In genomic region chr5:117360228-117360515, GRCm38 (mm10) we compare ENCODE assay signal across 8 mouse cellular contexts. TPM values are rescaled to one million over a fixed set of nuclear protein-coding genes. Genes with fewer than 3 reads are reported as not detected.
DNase-seq lines count a peak whose midpoint lies in the region; ATAC-seq and TF ChIP-seq lines count a peak whose summit lies in the region.

No protein-coding gene starts in this region.

- H3K4me3 ChIP-seq in heart, embryonic 10.5 days = no peak overlapping the region; the same call in 1 of the 2 replicates
- H3K4me3 ChIP-seq in kidney, embryonic 14.5 days (ENCODE audit: low read length) = no peak overlapping the region
- H3K4me3 ChIP-seq in lung, postnatal 0 days (ENCODE audit: low read depth, low read length) = no peak overlapping the region

- TF ChIP-seq CTCF in lung, postnatal 0 days (IDR thresholded peaks at IDR 0.05) = no peak

- no peak overlapping the region; the same call in 1 of the 2 replicates for H3K9ac ChIP-seq in kidney, embryonic 14.5 days (ENCODE audit: low read depth, low read length)
- H3K9ac ChIP-seq in lung, postnatal 0 days (replicated peaks; ENCODE audit: low read depth) = no peak overlapping the region

- DNase-seq in heart, embryonic 10.5 days (ENCODE audit: low spot score) = no peak
- DNase-seq in heart, adult 9 months (ENCODE audit: low spot score in 2 of 2) = no peak
- peak; percentile 71 for DNase-seq in Muller cell, postnatal 12 days (ENCODE audit: inconsistent ontology term)
- peak; percentile 60 for DNase-seq in lung, postnatal 0 days (ENCODE audit: low spot score)
- no peak for DNase-seq in left cerebral cortex, adult 9 months (ENCODE audit: low spot score in 2 of 2)
- DNase-seq in thymus, postnatal 36 days = no peak

- peaks cover 72% of the 10 kb centered on the region for H3K4me1 ChIP-seq in heart, embryonic 10.5 days
- H3K4me1 ChIP-seq in kidney, embryonic 14.5 days (ENCODE audit: control insufficient read depth, insufficient read depth, low read length) = peaks cover 52% of the 10 kb centered on the region
- H3K4me1 ChIP-seq in lung, postnatal 0 days (ENCODE audit: insufficient read depth, low read depth, low read length) = peaks cover 31% of the 10 kb centered on the region

- peak overlapping the region; percentile 81; the same call in 1 of the 2 replicates for H3K27ac ChIP-seq in heart, embryonic 10.5 days
- peak overlapping the region; percentile 24 for H3K27ac ChIP-seq in kidney, embryonic 14.5 days (ENCODE audit: low read depth, low read length)
- peak overlapping the region; percentile 86 for H3K27ac ChIP-seq in lung, postnatal 0 days (ENCODE audit: low read length)

- H3K36me3 ChIP-seq in heart, embryonic 10.5 days = peaks cover 18% of the 10 kb centered on the region
- H3K36me3 ChIP-seq in kidney, embryonic 14.5 days (ENCODE audit: control insufficient read depth, insufficient read depth, low read length) = peaks cover 17% of the 10 kb centered on the region
- H3K36me3 ChIP-seq in lung, postnatal 0 days (ENCODE audit: insufficient read depth, low read length) = peaks cover 3% of the 10 kb centered on the region

- 36% methylated on average over 13 of the region's 13 CpGs for WGBS in heart, embryonic 10.5 days
- 41% methylated on average over 13 of the region's 13 CpGs for WGBS in kidney, embryonic 14.5 days
- WGBS in lung, postnatal 0 days = 58% methylated on average over 13 of the region's 13 CpGs

- H3K27me3 ChIP-seq in heart, embryonic 10.5 days (ENCODE audit: insufficient read depth, poor library complexity, severe bottlenecking) = no peaks in the 10 kb centered on the region
- H3K27me3 ChIP-seq in kidney, embryonic 14.5 days (ENCODE audit: control insufficient read depth, insufficient read depth, low read length) = no peaks in the 10 kb centered on the region
- no peaks in the 10 kb centered on the region for H3K27me3 ChIP-seq in lung, postnatal 0 days (replicated peaks; ENCODE audit: insufficient read depth, low read length)

- ATAC-seq in kidney, embryonic 14.5 days (ENCODE audit: low FRiP score, low TSS enrichment) = no peak
- peak; percentile 13 for ATAC-seq in lung, postnatal 0 days
- ATAC-seq in cerebellum, adult (ENCODE audit: insufficient number of reproducible peaks, low FRiP score, low TSS enrichment) = no peak

- peak overlapping the region; percentile 10; the same call in 1 of the 2 replicates for H3K4me2 ChIP-seq in kidney, embryonic 14.5 days (replicated peaks; ENCODE audit: low read depth, low read length)
- peak overlapping the region; percentile 15 for H3K4me2 ChIP-seq in lung, postnatal 0 days (replicated peaks; ENCODE audit: low read depth, low read length)

- no peaks in the 10 kb centered on the region for H3K9me3 ChIP-seq in heart, embryonic 10.5 days
- no peaks in the 10 kb centered on the region for H3K9me3 ChIP-seq in kidney, embryonic 14.5 days (ENCODE audit: control insufficient read depth, low read length)
- H3K9me3 ChIP-seq in lung, postnatal 0 days (ENCODE audit: low read length) = no peaks in the 10 kb centered on the region

- peak; percentile 47; the same call in 1 of the 2 replicates for TF ChIP-seq EP300 in lung, postnatal 0 days (IDR thresholded peaks at IDR 0.05)

RNA-seq across cellular contexts. Expression of gene Wsb2, which starts 3.1 kb away (rescaled TPM):
- 79.6 and 88.4 TPM in 2 replicates for polyA plus RNA-seq in heart, embryonic 10.5 days (2016; fragmentation: Nextera tagmentation; extraction: Ambion mirVana)
- polyA plus RNA-seq in kidney, embryonic 14.5 days (2014; fragmentation: Nextera tagmentation; extraction: Ambion mirVana) = 36.4 and 72.2 TPM in 2 replicates
- polyA plus RNA-seq in lung, postnatal 0 days (2015; fragmentation: Nextera tagmentation; extraction: Ambion mirVana) = 63.7 and 72.0 TPM in 2 replicates

RNA-seq across cellular contexts. Expression of gene Rfc5, which starts 28.7 kb away (rescaled TPM):
- 91.6 and 105 TPM in 2 replicates for polyA plus RNA-seq in heart, embryonic 10.5 days (2016; fragmentation: Nextera tagmentation; extraction: Ambion mirVana)
- 97.1 and 111 TPM in 2 replicates for polyA plus RNA-seq in kidney, embryonic 14.5 days (2014; fragmentation: Nextera tagmentation; extraction: Ambion mirVana)
- 17.4 and 18.2 TPM in 2 replicates for polyA plus RNA-seq in lung, postnatal 0 days (2015; fragmentation: Nextera tagmentation; extraction: Ambion mirVana)

RNA-seq across cellular contexts. Expression of gene Vsig10, which starts 41.3 kb away (rescaled TPM):
- 5.4 and 5.8 TPM in 2 replicates for polyA plus RNA-seq in heart, embryonic 10.5 days (2016; fragmentation: Nextera tagmentation; extraction: Ambion mirVana)
- polyA plus RNA-seq in kidney, embryonic 14.5 days (2014; fragmentation: Nextera tagmentation; extraction: Ambion mirVana) = 7.4 and 9.0 TPM in 2 replicates
- 19.7 and 23.7 TPM in 2 replicates for polyA plus RNA-seq in lung, postnatal 0 days (2015; fragmentation: Nextera tagmentation; extraction: Ambion mirVana)

RNA-seq across cellular contexts. Expression of gene Ksr2, which starts 53.6 kb away (rescaled TPM):
- 0.09 and 0.11 TPM in 2 replicates for polyA plus RNA-seq in heart, embryonic 10.5 days (2016; fragmentation: Nextera tagmentation; extraction: Ambion mirVana)
- 0.58 and 0.79 TPM in 2 replicates for polyA plus RNA-seq in kidney, embryonic 14.5 days (2014; fragmentation: Nextera tagmentation; extraction: Ambion mirVana)
- polyA plus RNA-seq in lung, postnatal 0 days (2015; fragmentation: Nextera tagmentation; extraction: Ambion mirVana) = 0.04 and 0.08 TPM in 2 replicates

Comparison
In these comparisons a context has a peak if more than half of its experiments do, and no peak if none do; other contexts are left out.
1. DNase-seq: peak in Muller cell, postnatal 12 days (single experiment) and lung, postnatal 0 days (single experiment); none in heart, embryonic 10.5 days (single experiment), heart, adult 9 months (0 of 2), left cerebral cortex, adult 9 months (0 of 2) and thymus, postnatal 36 days (0 of 2).
2. H3K27ac ChIP-seq: peak in every context shown above with its lines; median percentile 86 in lung, postnatal 0 days; 81 in heart, embryonic 10.5 days; 24 in kidney, embryonic 14.5 days.